Mouse (Mus musculus): ENCODE measurements around the gene Tead3.

DNA sequence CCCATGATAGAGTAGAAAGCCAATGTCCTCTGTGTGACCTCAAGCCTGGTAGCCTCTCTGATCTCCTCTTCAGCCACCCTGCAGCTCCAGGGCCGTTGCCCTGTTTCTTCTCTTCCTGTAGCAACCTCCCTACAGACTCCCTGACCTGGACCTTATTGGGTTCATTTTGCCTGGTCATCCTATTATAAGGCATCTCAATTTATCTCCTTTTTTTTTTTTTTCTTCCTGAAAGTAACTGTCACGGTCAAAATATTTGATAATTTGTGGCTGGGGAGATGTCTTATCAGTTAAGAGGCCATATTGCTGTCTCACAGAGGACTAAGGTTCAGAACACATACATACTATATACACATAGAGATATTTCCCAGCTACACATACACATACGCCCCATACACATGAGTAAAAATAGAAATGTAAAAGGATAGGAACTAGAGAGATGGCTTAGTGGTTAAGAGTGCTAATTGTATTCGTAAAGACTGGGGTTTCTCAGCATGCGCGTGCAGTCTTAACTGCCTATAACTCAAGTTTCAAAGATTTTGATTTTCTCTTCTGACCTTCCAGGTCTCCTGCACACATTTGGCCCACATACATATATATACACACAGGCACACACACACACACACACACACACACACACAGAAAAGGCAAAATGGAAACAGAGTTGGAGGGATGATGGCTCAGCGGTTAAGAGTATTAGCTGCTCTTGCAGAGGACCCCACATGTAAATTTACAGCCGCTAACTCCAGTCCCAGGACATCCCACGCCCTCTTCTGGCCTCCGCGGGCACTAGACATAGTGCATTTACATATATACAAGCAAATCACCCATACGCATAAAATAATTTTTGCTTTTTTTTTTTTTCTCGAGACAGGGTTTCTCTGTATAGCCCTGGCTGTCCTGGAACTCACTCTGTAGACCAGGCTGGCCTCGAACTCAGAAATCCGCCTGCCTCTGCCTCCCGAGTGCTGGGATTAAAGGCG, 38.1 kb downstream of the Tead3 start:
- TF ChIP-seq CTCF (IDR thresholded peaks at IDR 0.05; ENCODE audit: control insufficient read depth, insufficient read depth, insufficient read length) (no peak), MYOG (IDR thresholded peaks at IDR 0.05; ENCODE audit: control insufficient read depth, extremely low read depth, insufficient read length) (no peak), MYOD1 (IDR thresholded peaks at IDR 0.05; ENCODE audit: control insufficient read depth, insufficient read length, low read depth) (no peak), USF1 (IDR thresholded peaks at IDR 0.05; ENCODE audit: low read depth) (no peak), MAX (IDR thresholded peaks at IDR 0.05) (no peak), CEBPB (IDR thresholded peaks at IDR 0.05; ENCODE audit: low read depth) (no peak)

Data from C2C12 (cell line).